Mouse (Mus musculus): ENCODE measurements at regions not wholly inside any gene's neighbourhood (a gene's known extent, or its start where the extent isn't known, plus 50 kb on each side); places are given as distances from the start of the nearest gene placed in this dataset.

GRCm38 (mm10) chr9:53045788-53046187 lies 202.1 kb downstream of the Ddx10 start:
- no peak for ATAC-seq (ENCODE audit: low FRiP score, low TSS enrichment)
- Histone ChIP-seq H3K9ac (ENCODE audit: low read depth, low read length) (no peak overlapping the region), H3K9me3 (ENCODE audit: control insufficient read depth, low read length) (no peaks in the 10 kb centered on the region), H3K27me3 (ENCODE audit: control insufficient read depth, insufficient read depth, low read length) (no peaks in the 10 kb centered on the region), H3K27ac (ENCODE audit: low read depth, low read length) (no peak overlapping the region), H3K4me1 (ENCODE audit: control insufficient read depth, insufficient read depth, low read length) (no peaks in the 10 kb centered on the region), H3K36me3 (ENCODE audit: control insufficient read depth, insufficient read depth, low read length) (no peaks in the 10 kb centered on the region), H3K4me2 (replicated peaks; ENCODE audit: low read depth, low read length) (no peak overlapping the region), H3K4me3 (ENCODE audit: low read length) (no peak overlapping the region)
- 81% methylated on average over 6 of the region's 6 CpGs for WGBS

- Histone ChIP-seq H3K9me3 (ENCODE audit: control insufficient read depth, low read length) (no peaks in the 10 kb centered on the region), H3K4me3 (ENCODE audit: low read length) (no peak overlapping the region), H3K27me3 (ENCODE audit: control insufficient read depth, insufficient read depth, low read length) (no peaks in the 10 kb centered on the region), H3K36me3 (ENCODE audit: control insufficient read depth, insufficient read depth, low read length) (no peaks in the 10 kb centered on the region), H3K4me1 (ENCODE audit: control insufficient read depth, insufficient read depth, low read length) (no peaks in the 10 kb centered on the region), H3K27ac (ENCODE audit: low read depth, low read length) (no peak overlapping the region), H3K4me2 (replicated peaks; ENCODE audit: low read depth, low read length) (no peak overlapping the region), H3K9ac (ENCODE audit: low read depth, low read length) (no peak overlapping the region)
- WGBS = 86% methylated on average over 4 of the region's 4 CpGs
- no peak for ATAC-seq (ENCODE audit: low FRiP score, low TSS enrichment)
These were observed 214.1 kb downstream of the Ddx10 start for GRCm38 (mm10) chr9:53033797-53034196.

DNA sequence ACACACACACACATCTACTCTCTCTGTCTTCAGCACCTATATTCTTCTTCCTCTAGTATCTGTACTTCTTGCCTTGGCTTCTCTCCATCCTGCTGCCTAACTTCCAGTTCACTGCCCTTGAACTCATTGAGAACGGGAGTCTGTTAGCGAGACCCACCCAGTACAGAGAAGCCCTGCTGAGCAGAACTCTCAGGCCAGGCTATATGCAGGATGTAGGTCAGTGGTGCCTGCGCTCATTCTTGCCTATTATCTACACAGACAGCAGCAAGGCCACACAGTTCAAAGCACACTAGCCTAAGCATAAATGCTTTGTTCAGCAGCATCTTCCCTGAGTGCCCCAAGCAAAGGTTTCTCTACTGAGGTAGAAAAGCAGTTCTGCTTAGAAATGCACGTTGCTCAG lies 225.8 kb downstream of the Ddx10 start:
- Histone ChIP-seq H3K4me1 (ENCODE audit: control insufficient read depth, insufficient read depth, low read length) (no peaks in the 10 kb centered on the region), H3K27me3 (ENCODE audit: control insufficient read depth, insufficient read depth, low read length) (no peaks in the 10 kb centered on the region), H3K4me2 (replicated peaks; ENCODE audit: low read depth, low read length) (no peak overlapping the region), H3K4me3 (ENCODE audit: low read length) (no peak overlapping the region), H3K27ac (ENCODE audit: low read depth, low read length) (no peak overlapping the region), H3K9me3 (ENCODE audit: control insufficient read depth, low read length) (no peaks in the 10 kb centered on the region), H3K36me3 (ENCODE audit: control insufficient read depth, insufficient read depth, low read length) (no peaks in the 10 kb centered on the region), H3K9ac (ENCODE audit: low read depth, low read length) (no peak overlapping the region)
- no peak for ATAC-seq (ENCODE audit: low FRiP score, low TSS enrichment)
- WGBS = 75% methylated on average over 4 of the region's 4 CpGs

DNA sequence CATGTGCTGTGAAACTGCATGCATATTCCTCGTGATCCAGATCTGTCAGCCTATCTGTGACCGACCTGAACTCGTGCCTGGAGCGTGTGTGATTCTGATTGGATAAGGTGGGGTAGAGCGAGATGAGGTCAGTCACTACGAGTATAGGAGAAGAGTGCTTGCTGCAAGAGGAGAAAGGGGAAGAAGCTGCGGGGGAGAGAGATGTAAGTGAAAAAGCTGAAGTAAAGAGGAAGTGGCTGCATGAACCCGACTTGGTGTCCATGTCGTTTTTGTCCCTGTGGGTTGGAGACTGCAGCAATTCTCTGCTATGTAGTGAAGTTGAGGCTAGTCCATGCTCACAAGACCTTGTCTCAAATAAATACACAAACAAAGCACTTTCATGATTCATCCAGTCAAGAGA lies 237.1 kb downstream of the Ddx10 start:
- H3K9me3 ChIP-seq (ENCODE audit: control insufficient read depth, low read length) = peaks cover 3% of the 10 kb centered on the region; the same call in 1 of the 2 replicates
- no peaks in the 10 kb centered on the region for H3K27me3 ChIP-seq (ENCODE audit: control insufficient read depth, insufficient read depth, low read length)
- no peaks in the 10 kb centered on the region for H3K4me1 ChIP-seq (ENCODE audit: control insufficient read depth, insufficient read depth, low read length)
- no peak overlapping the region for H3K9ac ChIP-seq (ENCODE audit: low read depth, low read length)
- no peak for ATAC-seq (ENCODE audit: low FRiP score, low TSS enrichment)
- H3K36me3 ChIP-seq (ENCODE audit: control insufficient read depth, insufficient read depth, low read length) = no peaks in the 10 kb centered on the region
- H3K4me3 ChIP-seq (ENCODE audit: low read length) = no peak overlapping the region
- H3K27ac ChIP-seq (ENCODE audit: low read depth, low read length) = no peak overlapping the region
- WGBS = 93% methylated on average over 9 of the region's 9 CpGs
- no peak overlapping the region for H3K4me2 ChIP-seq (replicated peaks; ENCODE audit: low read depth, low read length)

- Histone ChIP-seq H3K27me3 (ENCODE audit: control insufficient read depth, insufficient read depth, low read length) (no peaks in the 10 kb centered on the region), H3K4me1 (ENCODE audit: control insufficient read depth, insufficient read depth, low read length) (no peaks in the 10 kb centered on the region), H3K4me2 (replicated peaks; ENCODE audit: low read depth, low read length) (no peak overlapping the region), H3K27ac (ENCODE audit: low read depth, low read length) (no peak overlapping the region), H3K4me3 (ENCODE audit: low read length) (no peak overlapping the region), H3K9ac (ENCODE audit: low read depth, low read length) (no peak overlapping the region), H3K36me3 (ENCODE audit: control insufficient read depth, insufficient read depth, low read length) (no peaks in the 10 kb centered on the region), H3K9me3 (ENCODE audit: control insufficient read depth, low read length) (no peaks in the 10 kb centered on the region)
- 92% methylated on average over 10 of the region's 10 CpGs for WGBS
- no peak for ATAC-seq (ENCODE audit: low FRiP score, low TSS enrichment)
These were observed 240.5 kb downstream of the Ddx10 start for GRCm38 (mm10) chr9:53007395-53007794.

GRCm38 (mm10) chr9:53006085-53006484 lies 241.8 kb downstream of the Ddx10 start:
- H3K36me3 ChIP-seq (ENCODE audit: control insufficient read depth, insufficient read depth, low read length) = no peaks in the 10 kb centered on the region
- WGBS = 79% methylated on average over 1 of the region's 1 CpGs
- no peaks in the 10 kb centered on the region for H3K4me1 ChIP-seq (ENCODE audit: control insufficient read depth, insufficient read depth, low read length)
- no peaks in the 10 kb centered on the region for H3K27me3 ChIP-seq (ENCODE audit: control insufficient read depth, insufficient read depth, low read length)
- ATAC-seq (ENCODE audit: low FRiP score, low TSS enrichment) = no peak
- no peak overlapping the region for H3K27ac ChIP-seq (ENCODE audit: low read depth, low read length)
- H3K9ac ChIP-seq (ENCODE audit: low read depth, low read length) = no peak overlapping the region
- no peaks in the 10 kb centered on the region for H3K9me3 ChIP-seq (ENCODE audit: control insufficient read depth, low read length)
- no peak overlapping the region for H3K4me2 ChIP-seq (replicated peaks; ENCODE audit: low read depth, low read length)
- H3K4me3 ChIP-seq (ENCODE audit: low read length) = no peak overlapping the region

DNA sequence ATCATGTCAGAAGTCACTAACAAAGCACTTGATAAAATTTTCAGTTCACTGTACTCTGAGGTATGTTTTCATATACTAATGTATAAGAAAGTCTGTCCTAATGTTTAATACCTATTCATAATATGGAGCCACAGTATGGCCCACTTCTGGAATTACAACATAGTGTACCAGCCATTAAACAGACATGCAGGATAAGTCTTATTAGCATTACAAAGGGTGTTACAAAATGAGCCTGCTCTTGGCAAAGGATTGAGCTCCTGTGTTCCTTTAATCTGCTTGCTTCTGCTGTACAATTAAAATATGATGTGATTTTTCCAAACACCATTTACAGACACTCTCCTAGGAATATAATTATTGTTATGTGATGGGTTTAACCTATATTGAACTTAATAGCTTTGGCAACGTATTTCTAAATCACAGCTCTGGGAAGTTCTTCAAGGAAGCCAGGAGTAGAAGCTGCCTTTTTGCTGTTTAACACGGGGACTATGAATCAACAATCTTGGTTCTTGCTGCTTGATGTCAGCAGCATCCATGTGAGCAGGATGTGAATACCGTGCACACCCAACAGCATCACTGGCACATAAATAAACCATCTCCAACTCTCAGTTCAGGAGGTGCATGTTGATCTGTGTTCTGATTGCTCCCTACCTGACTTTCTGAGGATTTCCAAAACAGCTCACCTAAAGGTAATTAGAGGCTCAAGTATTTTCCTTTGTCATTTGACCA lies 243.4 kb downstream of the Ddx10 start:
- Histone ChIP-seq H3K4me2 (replicated peaks; ENCODE audit: low read depth, low read length) (no peak overlapping the region), H3K36me3 (ENCODE audit: control insufficient read depth, insufficient read depth, low read length) (no peaks in the 10 kb centered on the region), H3K4me1 (ENCODE audit: control insufficient read depth, insufficient read depth, low read length) (no peaks in the 10 kb centered on the region), H3K9ac (ENCODE audit: low read depth, low read length) (no peak overlapping the region), H3K27ac (ENCODE audit: low read depth, low read length) (no peak overlapping the region), H3K27me3 (ENCODE audit: control insufficient read depth, insufficient read depth, low read length) (no peaks in the 10 kb centered on the region), H3K9me3 (ENCODE audit: control insufficient read depth, low read length) (no peaks in the 10 kb centered on the region), H3K4me3 (ENCODE audit: low read length) (no peak overlapping the region)
- ATAC-seq (ENCODE audit: low FRiP score, low TSS enrichment) = no peak
- 76% methylated on average over 3 of the region's 3 CpGs for WGBS

DNA sequence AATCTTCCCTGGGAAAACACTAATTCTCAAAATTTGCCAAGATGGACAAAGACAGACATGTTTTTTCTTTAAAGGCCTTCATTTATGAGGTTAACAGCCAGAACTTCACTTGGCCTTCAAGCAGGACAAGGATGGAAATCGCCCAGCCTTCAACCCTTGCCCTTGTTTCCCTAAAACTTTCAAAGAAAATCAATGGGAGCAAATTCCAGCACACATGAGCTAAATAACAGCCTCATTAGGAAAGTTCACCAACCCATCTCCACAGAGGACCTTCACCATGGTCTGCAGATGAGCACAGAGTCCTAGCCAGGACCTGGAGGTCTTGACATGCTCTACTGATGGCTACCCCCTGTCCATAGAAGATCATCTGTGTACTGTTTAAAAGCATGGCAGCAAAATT lies 271.8 kb downstream of the Ddx10 start:
- H3K27me3 ChIP-seq (ENCODE audit: control insufficient read depth, insufficient read depth, low read length) = no peaks in the 10 kb centered on the region
- no peaks in the 10 kb centered on the region for H3K36me3 ChIP-seq (ENCODE audit: control insufficient read depth, insufficient read depth, low read length)
- no peak overlapping the region for H3K27ac ChIP-seq (ENCODE audit: low read depth, low read length)
- WGBS = 90% methylated on average over 1 of the region's 1 CpGs
- H3K4me3 ChIP-seq (ENCODE audit: low read length) = no peak overlapping the region
- no peaks in the 10 kb centered on the region for H3K4me1 ChIP-seq (ENCODE audit: control insufficient read depth, insufficient read depth, low read length)
- no peak overlapping the region for H3K4me2 ChIP-seq (replicated peaks; ENCODE audit: low read depth, low read length)
- no peak overlapping the region for H3K9ac ChIP-seq (ENCODE audit: low read depth, low read length)
- H3K9me3 ChIP-seq (ENCODE audit: control insufficient read depth, low read length) = no peaks in the 10 kb centered on the region
- no peak for ATAC-seq (ENCODE audit: low FRiP score, low TSS enrichment)

DNA sequence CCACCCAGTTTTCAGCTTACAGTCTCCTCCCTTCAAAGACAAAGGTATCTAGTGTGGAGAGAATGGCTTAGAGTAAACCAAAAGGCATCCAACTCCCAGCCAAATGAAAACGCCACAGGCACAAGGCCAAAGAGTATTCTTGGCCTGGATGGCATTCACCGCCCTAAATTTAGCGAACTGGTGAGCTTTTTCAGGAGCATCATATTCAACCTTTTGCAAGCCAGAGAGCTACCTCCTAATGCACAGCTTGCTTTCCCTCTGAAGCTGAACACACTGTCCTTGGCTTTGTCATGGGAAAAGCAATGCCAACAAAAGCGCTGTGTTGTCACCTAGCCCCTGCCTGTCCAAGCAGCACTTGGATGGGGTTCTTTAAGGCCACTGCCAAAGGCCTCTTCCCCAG lies 282.2 kb downstream of the Ddx10 start:
- Histone ChIP-seq H3K27me3 (ENCODE audit: control insufficient read depth, insufficient read depth, low read length) (no peaks in the 10 kb centered on the region), H3K4me3 (ENCODE audit: low read length) (no peak overlapping the region), H3K4me2 (replicated peaks; ENCODE audit: low read depth, low read length) (no peak overlapping the region), H3K9me3 (ENCODE audit: control insufficient read depth, low read length) (no peaks in the 10 kb centered on the region), H3K27ac (ENCODE audit: low read depth, low read length) (no peak overlapping the region), H3K4me1 (ENCODE audit: control insufficient read depth, insufficient read depth, low read length) (no peaks in the 10 kb centered on the region), H3K9ac (ENCODE audit: low read depth, low read length) (no peak overlapping the region), H3K36me3 (ENCODE audit: control insufficient read depth, insufficient read depth, low read length) (no peaks in the 10 kb centered on the region)
- 93% methylated on average over 4 of the region's 4 CpGs for WGBS
- ATAC-seq (ENCODE audit: low FRiP score, low TSS enrichment) = no peak
